Mouse (Mus musculus) heart, postnatal 0 days (tissue): Measurements from ENCODE around the gene Soat1. TPM values are rescaled to one million over a fixed set of nuclear protein-coding genes. Genes with fewer than 3 reads are reported as not detected.
A peak's percentile ranks its signal among the peaks of the same experiment; 100 is the strongest.

Source experiments
- ATAC-seq: fragments of 200-750 bp; cut with Nextera tagmentation; 2 replicates; pipeline ENCODE4 v1.8.0; 2017; ENCODE audit warnings: low read depth, moderate number of reproducible peaks, moderate library complexity; ENCODE audit not compliant: insufficient read depth
- DNase-seq: peaks from one replicate; pipeline ENCODE4 v3.0.0-alpha.2; 2016; ENCODE audit warnings: low spot score
- H3K27ac ChIP-seq: fragments of 300-500 bp; sonication (generic); 2 replicates; pipeline ENCODE4 v1.5.1; 2014; ENCODE audit warnings: low read depth, mild to moderate bottlenecking
- H3K27me3 ChIP-seq: fragments of 300-500 bp; sonication (generic); 2 replicates; pipeline ENCODE4 v1.6.1; 2014; ENCODE audit warnings: low read length, mixed read lengths; ENCODE audit not compliant: control insufficient read depth, insufficient read depth
- H3K36me3 ChIP-seq: fragments of 300-500 bp; sonication (generic); replicated peaks from 2 replicates; pipeline ENCODE4 v1.6.1; 2014; ENCODE audit warnings: low read length, mixed read lengths; ENCODE audit not compliant: control insufficient read depth, insufficient read depth
- H3K4me1 ChIP-seq: fragments of 300-500 bp; sonication (generic); 2 replicates; pipeline ENCODE4 v1.6.1; 2014; ENCODE audit warnings: antibody characterized with exemption; ENCODE audit not compliant: control insufficient read depth, insufficient read depth
- H3K4me2 ChIP-seq: fragments of 300-500 bp; sonication (generic); 2 replicates; pipeline ENCODE4 v1.6.1; 2014; ENCODE audit warnings: low read depth, mild to moderate bottlenecking, low read length, moderate library complexity
- H3K4me3 ChIP-seq: fragments of 300-500 bp; sonication (generic); 2 replicates; pipeline ENCODE4 v1.5.1; 2014; ENCODE audit warnings: low read depth, low read length
- H3K9ac ChIP-seq: fragments of 300-500 bp; sonication (generic); replicated peaks from 2 replicates; pipeline ENCODE4 v1.6.1; 2014; ENCODE audit warnings: low read depth, low read length, mixed read lengths
- H3K9me3 ChIP-seq: fragments of 300-500 bp; sonication (generic); replicated peaks from 2 replicates; pipeline ENCODE4 v1.6.1; 2016; ENCODE audit warnings: low read length; ENCODE audit not compliant: control insufficient read depth
- CTCF ChIP-seq: IDR thresholded peaks from 2 replicates; pipeline ENCODE4 v1.5.1; 2016; ENCODE audit warnings: antibody characterized with exemption, control low read depth, low read depth
- EP300 ChIP-seq: IDR thresholded peaks from 2 replicates; pipeline ENCODE4 v1.6.1; 2016; ENCODE audit warnings: antibody characterized with exemption, low read depth
- WGBS: fragments of 180-500 bp; shearing (Covaris S2); extraction: QIAGEN DNeasy Blood & Tissue Kit; methylation state at CpG from one replicate; pipeline ENCODE4 v1.1.7; 2014; 5-methylcytosine and 5-hydroxymethylcytosine counted together
- polyA plus RNA-seq: library from polyadenylated mRNA; unstranded; fragments of >200 nt; fragmentation: Nextera tagmentation; extraction: Ambion mirVana; gene quantifications from 2 replicates; pipeline ENCODE4 v1.2.1, GENCODE M21; 2015
- total RNA-seq: library from RNA; depleted of rRNA; stranded (reverse); fragments of >200 nt; gene quantifications from 2 replicates; pipeline ENCODE4 v1.2.3, GENCODE M21; 2014; ENCODE audit warnings: low replicate concordance

Gene Soat1
- total and polyA plus RNA-seq, 2 experiments from 2014 or later = 8.6 to 47.3 TPM

- ATAC-seq (no peak), DNase-seq (no peak)
- H3K27me3 ChIP-seq = no peaks in the 10 kb centered on the region
- H3K4me3 ChIP-seq = no peak overlapping the region
- TF ChIP-seq CTCF (no peak), EP300 (no peak)
- WGBS = 85% methylated on average over 7 of the region's 7 CpGs
- H3K4me1 ChIP-seq = no peaks in the 10 kb centered on the region
- H3K27ac ChIP-seq = peak overlapping the region; percentile 67; the same call in 1 of the 2 replicates
- no peaks in the 10 kb centered on the region for H3K36me3 ChIP-seq
- peak overlapping the region; percentile 85; the same call in 1 of the 2 replicates for H3K4me2 ChIP-seq
- 0 out of 2 replicates have a peak, but pooled peaks cover 4% of the 10 kb centered on the region for H3K9me3 ChIP-seq
- no peak overlapping the region for H3K9ac ChIP-seq
Measured at GRCm38 (mm10) chr1:156471955-156472354, 2.2 kb downstream of the Soat1 start.

- Histone ChIP-seq H3K4me3 (no peak overlapping the region), H3K9me3 (0 out of 2 replicates have a peak, but pooled peaks cover 4% of the 10 kb centered on the region), H3K4me2 (no peak overlapping the region), H3K27me3 (no peaks in the 10 kb centered on the region), H3K4me1 (no peaks in the 10 kb centered on the region), H3K9ac (no peak overlapping the region), H3K36me3 (peaks cover 3% of the 10 kb centered on the region; the same call in 1 of the 2 replicates), H3K27ac (peak overlapping the region; percentile 30; the same call in 1 of the 2 replicates)
- DNase-seq = no peak
- TF ChIP-seq CTCF = no peak
- TF ChIP-seq EP300 = no peak
- ATAC-seq = no peak
- 80% methylated on average over 3 of the region's 3 CpGs for WGBS
Measured at GRCm38 (mm10) chr1:156471071-156471470, 3.1 kb downstream of the Soat1 start.

- WGBS = 56% methylated on average over 7 of the region's 7 CpGs
- no peak for TF ChIP-seq EP300
- no peak for TF ChIP-seq CTCF
- no peak overlapping the region for H3K4me2 ChIP-seq
Measured at GRCm38 (mm10) chr1:156470557-156470956, 3.6 kb downstream of the Soat1 start.

GRCm38 (mm10) chr1:156468576-156468975, 5.6 kb downstream of the Soat1 start:
- no peak overlapping the region for H3K4me2 ChIP-seq
- H3K4me3 ChIP-seq = no peak overlapping the region
- ATAC-seq (no peak), DNase-seq (no peak)
- TF ChIP-seq CTCF = no peak
- TF ChIP-seq EP300 = no peak
- no peak overlapping the region for H3K27ac ChIP-seq
- WGBS = 61% methylated on average over 3 of the region's 3 CpGs
- H3K9me3 ChIP-seq = 0 out of 2 replicates have a peak, but pooled peaks cover 4% of the 10 kb centered on the region
- peaks cover 7% of the 10 kb centered on the region; the same call in 1 of the 2 replicates for H3K36me3 ChIP-seq
- no peaks in the 10 kb centered on the region for H3K27me3 ChIP-seq
- no peaks in the 10 kb centered on the region for H3K4me1 ChIP-seq
- H3K9ac ChIP-seq = no peak overlapping the region

More at GRCm38 (mm10) chr1:156470557-156470956, 3.6 kb downstream of the Soat1 start:
- no peak for ATAC-seq
- H3K27me3 ChIP-seq = no peaks in the 10 kb centered on the region
- DNase-seq = no peak
- H3K4me3 ChIP-seq = no peak overlapping the region
- H3K9me3 ChIP-seq = 0 out of 2 replicates have a peak, but pooled peaks cover 4% of the 10 kb centered on the region
- no peaks in the 10 kb centered on the region for H3K4me1 ChIP-seq
- no peak overlapping the region for H3K9ac ChIP-seq
- peak overlapping the region; percentile 30; the same call in 1 of the 2 replicates for H3K27ac ChIP-seq
- peaks cover 7% of the 10 kb centered on the region; the same call in 1 of the 2 replicates for H3K36me3 ChIP-seq

- WGBS = 70% methylated on average over 12 of the region's 12 CpGs
- DNase-seq = no peak
- TF ChIP-seq CTCF (no peak), EP300 (no peak)
Measured at GRCm38 (mm10) chr1:156467655-156468255, 6.4 kb downstream of the Soat1 start.

More at GRCm38 (mm10) chr1:156467655-156468255, 6.4 kb downstream of the Soat1 start:
- no peaks in the 10 kb centered on the region for H3K27me3 ChIP-seq
- no peak overlapping the region for H3K4me3 ChIP-seq
- H3K4me1 ChIP-seq = no peaks in the 10 kb centered on the region
- no peak overlapping the region for H3K27ac ChIP-seq
- ATAC-seq = no peak
- 0 out of 2 replicates have a peak, but pooled peaks cover 4% of the 10 kb centered on the region for H3K9me3 ChIP-seq
- no peak overlapping the region for H3K4me2 ChIP-seq
- H3K36me3 ChIP-seq = peaks cover 7% of the 10 kb centered on the region; the same call in 1 of the 2 replicates
- no peak overlapping the region for H3K9ac ChIP-seq
